Mouse (Mus musculus) adrenal gland, adult 2 months (tissue): ENCODE measurements at regions not wholly inside any gene's neighbourhood (a gene's known extent, or its start where the extent isn't known, plus 50 kb on each side); places are given as distances from the start of the nearest gene placed in this dataset.

Experiments
- DNase-seq: peaks from one replicate; pipeline ENCODE4 v3.0.0; 2021

DNA sequence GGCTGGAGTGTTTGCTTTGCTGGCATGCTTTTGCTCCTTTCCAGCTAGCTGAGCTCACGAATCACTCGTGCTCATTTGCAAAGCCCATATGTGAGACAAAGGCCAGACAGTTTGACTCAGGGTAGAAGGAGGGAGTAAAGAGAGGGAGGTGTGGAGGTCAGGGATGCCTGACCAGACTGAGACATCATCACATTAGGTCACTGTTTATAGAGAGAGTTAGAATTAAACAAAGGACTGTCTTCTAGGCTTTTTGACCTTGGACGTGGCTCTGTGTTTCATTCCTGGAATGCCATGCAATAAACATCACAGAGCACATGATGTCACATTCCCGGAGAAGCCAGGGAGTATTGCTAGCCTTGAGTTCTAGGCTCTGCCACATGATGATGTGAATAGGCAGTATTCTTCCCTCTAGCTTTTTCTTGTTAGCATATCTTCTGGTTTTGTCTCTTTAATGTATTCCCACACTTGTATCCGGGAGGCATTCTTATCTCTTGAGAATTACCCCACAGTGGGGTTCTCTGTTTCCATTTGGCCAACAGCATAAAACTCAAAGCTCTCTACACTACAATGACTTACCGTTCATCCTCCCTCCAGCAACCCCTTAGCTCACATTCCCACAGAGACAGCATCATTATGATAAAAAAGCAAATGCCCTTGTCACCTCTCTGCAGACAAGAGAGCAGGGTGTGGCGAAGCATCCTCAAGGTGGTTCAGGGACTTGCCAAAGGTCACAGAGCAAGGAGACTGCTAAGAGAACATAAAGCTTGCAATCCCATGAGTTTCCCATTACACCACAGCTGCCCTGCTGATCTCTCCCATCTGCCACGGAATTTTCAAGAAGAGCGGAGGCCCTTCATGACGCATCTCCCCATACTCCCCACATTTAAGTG lies 301.3 kb downstream of the Cd83 start:
- peak; percentile 70 for DNase-seq

DNA sequence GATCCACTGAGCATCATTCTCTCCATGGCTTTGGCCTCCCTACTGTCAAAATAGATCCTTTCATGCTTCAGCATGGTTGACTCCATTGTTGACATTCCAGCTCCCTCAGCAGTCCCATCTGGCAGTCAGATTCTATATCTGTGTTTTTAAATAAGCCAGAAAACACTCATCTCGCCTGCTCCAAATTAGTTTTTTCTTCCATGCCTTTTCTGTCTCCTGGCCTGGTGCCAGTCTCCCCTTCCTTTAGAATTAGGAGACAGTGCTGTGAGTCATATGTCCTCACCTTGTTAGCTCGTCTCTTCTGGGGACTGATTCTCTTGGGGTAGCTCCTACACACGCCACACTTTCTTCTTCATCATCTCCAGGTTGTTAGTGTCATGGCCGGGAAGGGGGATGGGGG lies 302.2 kb downstream of the Cd83 start:
- DNase-seq = no peak

DNA sequence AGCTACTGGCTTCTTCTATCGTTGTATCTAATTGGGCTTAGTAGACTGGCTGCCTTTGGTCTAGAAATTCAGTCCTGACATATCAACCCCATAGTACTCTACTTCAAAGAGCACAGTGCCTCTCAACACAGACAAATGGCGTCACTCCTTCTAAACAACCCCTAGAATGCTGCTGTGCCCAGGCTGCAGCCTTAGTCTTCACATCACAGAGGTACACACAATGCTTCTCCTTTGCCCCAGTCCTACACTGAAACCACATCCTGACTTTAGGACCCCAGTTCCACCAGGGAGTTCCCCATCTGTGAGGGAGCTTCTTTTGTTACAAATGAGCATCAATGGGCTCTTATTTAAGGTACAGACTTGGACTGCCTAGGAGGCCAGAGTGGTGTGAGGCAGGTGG lies 312.6 kb downstream of the Cd83 start:
- DNase-seq = no peak

GRCm38 (mm10) chr13:44099511-44099910 lies 314.9 kb downstream of the Cd83 start:
- no peak for DNase-seq

GRCm38 (mm10) chr13:44100125-44101067 lies 315.8 kb downstream of the Cd83 start:
- DNase-seq = no peak

DNA sequence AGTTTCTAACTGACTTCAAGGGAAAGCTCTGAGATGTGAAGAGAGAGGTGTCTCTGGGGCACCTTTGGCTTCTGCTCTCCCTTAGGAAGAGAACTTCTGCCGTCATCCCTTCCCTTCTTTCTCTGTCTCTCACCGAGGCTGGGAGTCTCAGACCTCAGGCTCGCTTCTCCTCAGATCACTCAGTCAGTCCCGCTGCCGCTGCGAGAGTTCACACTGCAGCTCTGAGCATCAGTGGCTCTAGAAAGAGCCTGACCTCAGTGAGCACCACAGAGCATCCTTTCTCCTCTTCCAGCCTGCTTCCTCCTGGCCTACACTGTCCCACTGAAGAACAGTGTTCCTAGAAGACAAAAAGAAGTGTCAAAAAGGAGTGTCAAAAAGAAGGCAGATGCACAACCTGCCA lies 316.6 kb downstream of the Cd83 start:
- no peak for DNase-seq

DNA sequence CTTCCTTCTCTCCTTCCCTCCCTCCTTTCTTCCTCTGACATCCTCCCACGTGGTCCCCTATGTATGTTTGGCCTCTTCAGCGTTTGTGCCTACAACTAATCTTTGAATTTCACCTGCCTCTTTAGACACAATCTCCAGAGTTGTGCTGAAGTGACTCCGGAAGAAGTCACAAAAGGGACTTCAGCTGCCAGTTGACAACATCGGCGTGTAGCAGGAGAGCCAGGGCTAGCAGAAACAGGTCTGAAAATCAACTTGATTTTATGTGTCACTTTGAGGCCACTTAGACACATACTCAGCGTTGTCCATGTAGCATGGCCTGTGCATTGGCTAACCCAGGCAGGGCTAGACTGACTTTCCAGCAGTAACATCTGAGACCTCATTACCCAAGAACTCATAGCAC lies 317.2 kb downstream of the Cd83 start:
- no peak for DNase-seq

DNA sequence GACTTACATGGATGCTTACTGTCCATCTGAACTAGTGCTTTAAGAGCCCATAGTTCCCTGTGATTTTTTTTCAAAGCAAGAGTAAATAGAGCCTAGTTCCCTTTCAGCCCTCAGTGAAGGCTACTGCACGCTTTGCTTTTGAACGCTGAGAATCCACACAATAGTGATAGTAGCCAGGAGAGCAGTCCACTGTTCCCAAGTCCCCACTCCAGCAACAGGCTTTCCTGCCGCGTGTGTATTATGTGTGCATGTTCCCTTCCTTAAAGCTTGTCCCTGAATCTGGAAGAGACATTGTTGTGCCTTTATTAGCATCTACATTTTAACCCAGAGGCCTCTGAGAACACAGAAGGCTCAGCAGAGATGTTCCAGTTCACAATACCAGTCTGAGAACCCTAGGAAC lies 317.7 kb downstream of the Cd83 start:
- no peak for DNase-seq

DNA sequence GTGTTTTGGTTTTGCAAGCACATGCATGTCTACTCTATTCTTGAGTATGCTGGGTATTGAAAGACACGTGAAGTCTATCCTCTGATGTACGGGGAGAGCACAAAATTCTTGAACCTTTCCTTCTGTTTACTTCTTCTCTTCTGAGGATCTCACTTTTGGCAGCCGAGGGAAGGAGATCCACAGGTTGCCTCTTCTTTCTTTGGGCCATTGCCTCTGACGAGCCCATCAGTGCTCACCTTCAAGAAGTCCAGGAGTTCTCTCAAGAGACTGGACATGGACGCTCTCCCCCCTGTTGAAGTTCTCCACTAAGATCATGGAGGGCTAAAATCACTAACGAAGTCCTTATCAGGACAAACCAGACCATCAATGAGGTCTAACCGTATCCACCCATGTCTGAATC lies 318.8 kb downstream of the Cd83 start:
- DNase-seq = no peak

DNA sequence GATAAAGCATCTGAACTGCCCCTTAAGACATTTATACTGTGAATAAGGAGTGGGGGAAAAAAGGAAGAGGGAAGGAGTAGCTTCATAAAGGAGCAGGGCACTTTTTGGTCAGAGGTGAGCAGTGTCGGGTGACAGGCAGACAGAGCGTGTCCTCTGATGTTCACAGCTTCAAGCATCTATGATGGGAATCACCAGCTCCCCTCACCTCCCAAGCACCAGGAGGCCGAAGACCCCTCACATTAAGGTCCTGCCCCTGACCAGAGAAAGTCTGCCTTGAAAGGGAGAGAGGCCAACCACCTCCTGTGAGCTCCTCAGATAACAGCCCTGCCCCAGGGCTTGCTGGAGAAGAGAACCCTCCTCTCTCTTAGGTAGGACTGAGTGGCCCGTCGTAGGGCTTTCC lies 320.6 kb downstream of the Cd83 start:
- no peak for DNase-seq

DNA sequence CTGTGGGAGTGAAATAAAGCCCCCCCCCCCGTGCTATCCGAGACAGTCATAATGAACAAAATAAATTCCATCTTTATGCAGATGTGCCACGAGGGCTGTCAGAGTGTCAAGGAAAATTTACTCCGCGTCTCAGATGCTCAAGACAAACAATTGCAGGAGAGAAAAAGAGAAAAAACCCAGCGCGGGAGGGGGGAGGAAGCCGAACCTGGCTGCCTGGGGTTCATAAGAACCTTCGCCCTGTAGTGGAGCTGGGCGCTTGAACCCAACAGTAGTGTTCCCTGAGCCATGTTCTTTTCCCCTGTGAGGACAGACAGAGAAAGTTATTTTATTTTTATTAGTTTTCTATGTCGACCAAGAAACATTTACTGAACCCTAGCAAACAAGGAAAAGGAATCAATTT lies 324.1 kb downstream of the Cd83 start:
- no peak for DNase-seq

- DNase-seq = no peak
Observed at GRCm38 (mm10) chr13:44113043-44113442, 328.5 kb downstream of the Cd83 start.

DNA sequence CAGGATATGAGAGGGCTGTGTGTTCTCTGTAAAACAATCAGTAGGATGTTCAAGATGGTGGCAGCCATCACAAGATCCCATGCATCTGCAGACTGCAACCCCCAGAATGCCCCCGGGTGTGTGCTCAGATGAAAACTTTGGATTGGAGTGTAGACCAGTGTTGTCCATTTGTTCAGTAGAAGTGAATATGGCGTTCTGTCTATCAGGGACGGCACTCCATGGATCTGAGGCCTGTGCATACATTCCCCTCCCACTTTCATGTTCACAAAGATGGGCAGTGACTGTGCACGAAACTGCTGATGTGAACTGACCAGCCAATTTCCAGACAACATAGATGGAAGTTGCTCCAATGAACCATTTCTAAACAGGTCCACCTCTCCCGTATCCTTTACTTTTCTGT lies 330.3 kb downstream of the Cd83 start:
- DNase-seq = no peak

DNA sequence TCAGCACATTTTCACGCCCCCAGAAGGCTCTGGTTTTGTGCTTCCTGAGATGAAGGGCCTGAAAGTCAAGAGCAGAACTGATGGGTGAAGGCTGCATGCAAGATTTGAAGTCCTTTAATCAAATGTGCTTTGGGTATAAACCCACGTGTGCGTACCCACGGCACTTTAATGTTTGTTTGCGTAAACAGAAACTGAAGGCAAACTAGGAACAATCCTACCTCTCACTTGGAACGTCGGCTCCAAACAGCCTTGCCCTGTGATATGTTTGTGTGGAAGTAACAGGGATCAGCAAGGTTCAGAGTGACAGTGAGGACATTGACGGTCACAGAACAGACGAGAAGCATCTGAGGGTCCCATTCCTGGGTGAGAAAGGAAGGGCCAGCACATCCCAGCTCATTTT lies 333.3 kb downstream of the Cd83 start:
- DNase-seq = no peak

- no peak for DNase-seq
Observed at GRCm38 (mm10) chr13:44118846-44119245, 334.3 kb downstream of the Cd83 start.

- no peak for DNase-seq
Observed at GRCm38 (mm10) chr13:44121241-44121671, 336.7 kb downstream of the Cd83 start.

GRCm38 (mm10) chr13:44121932-44122331 lies 337.4 kb downstream of the Cd83 start:
- no peak for DNase-seq

DNA sequence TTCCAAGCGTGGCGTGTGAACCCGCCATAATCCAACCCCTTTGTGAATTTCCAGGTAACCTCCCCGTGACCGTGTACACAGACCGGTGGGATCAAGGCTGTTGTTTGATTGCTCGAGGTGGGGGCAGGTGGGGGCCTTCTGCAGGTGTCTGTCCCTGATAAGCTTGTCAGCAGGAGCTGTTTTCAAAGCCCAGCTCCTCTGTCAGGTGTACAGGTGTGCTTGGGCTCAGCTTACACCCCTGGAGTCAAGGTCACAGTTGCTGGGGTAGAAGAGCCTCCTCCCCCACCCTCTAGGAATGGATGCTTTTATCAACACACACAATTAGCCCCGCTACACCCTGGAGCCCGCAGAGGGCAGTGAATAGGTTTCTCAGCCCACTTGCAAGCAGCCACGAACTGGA lies 341.6 kb downstream of the Cd83 start:
- DNase-seq = no peak

- DNase-seq = no peak
Observed at GRCm38 (mm10) chr13:44128506-44129274, 344.1 kb downstream of the Cd83 start.

DNA sequence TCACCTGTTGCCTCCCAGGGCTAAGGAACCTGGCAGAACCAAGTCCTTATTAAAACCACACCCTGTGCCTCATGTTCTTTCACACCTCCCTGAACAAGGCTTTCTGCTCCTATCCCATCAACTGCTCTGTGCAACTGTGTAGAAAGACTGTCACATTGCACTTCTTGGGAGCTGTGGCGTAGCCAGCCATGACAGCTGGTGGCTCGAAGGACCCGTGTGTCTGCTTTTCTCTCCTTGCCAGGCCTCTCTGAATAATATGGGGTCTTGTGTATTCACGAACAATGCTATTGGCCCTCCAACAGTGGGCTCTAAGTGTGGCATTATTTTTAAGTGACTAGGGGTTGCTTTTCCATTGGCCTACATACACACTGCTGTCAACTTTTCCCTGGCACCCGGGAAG lies 347.3 kb downstream of the Cd83 start:
- no peak for DNase-seq

DNA sequence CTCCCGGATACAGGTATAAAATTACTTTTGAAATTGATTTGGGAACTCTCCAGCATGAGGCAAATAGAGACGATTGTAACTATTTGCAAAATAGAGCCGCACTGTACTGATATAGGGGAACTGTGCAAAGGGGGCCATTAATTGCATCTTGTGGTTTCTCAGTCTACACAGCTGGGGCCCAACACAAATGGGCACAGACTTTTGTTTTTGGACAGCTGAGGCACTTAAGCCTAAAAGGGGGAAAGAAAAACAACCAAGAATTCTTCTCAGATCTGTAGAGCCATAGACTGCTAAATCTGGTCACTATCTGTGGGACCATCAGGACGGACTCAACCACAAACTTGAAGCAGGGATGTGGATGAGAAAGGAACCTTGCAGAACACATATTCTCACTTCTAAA lies 347.9 kb downstream of the Cd83 start:
- no peak for DNase-seq

DNA sequence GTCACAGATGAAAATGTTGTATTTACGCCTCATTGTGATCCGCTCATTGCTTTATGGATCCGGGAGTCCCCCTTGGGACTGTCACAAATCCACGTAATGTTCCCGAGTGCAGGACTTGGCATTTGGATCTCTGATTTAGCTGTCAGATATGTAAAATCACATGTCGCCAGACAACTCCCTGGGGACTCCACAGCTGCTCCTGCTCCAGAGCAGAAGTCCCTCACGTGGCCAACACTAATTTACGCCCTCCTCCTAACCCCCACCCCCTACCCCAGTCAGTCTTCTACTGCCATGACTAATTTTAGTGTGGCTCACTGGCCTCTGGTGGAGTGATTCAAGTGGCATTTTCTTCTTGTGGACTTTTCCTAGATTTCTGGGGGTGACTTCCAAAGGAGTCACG lies 348.9 kb downstream of the Cd83 start:
- no peak for DNase-seq
